Mouse (Mus musculus): ENCODE results near the gene Obscn. TPM values are rescaled to one million over a fixed set of nuclear protein-coding genes. Genes with fewer than 3 reads are reported as not detected.
A peak's percentile ranks its signal among the peaks of the same experiment; 100 is the strongest.

The Obscn gene
- polyA plus RNA-seq, 1 experiment from 2014 or later = 0.29 TPM

DNA sequence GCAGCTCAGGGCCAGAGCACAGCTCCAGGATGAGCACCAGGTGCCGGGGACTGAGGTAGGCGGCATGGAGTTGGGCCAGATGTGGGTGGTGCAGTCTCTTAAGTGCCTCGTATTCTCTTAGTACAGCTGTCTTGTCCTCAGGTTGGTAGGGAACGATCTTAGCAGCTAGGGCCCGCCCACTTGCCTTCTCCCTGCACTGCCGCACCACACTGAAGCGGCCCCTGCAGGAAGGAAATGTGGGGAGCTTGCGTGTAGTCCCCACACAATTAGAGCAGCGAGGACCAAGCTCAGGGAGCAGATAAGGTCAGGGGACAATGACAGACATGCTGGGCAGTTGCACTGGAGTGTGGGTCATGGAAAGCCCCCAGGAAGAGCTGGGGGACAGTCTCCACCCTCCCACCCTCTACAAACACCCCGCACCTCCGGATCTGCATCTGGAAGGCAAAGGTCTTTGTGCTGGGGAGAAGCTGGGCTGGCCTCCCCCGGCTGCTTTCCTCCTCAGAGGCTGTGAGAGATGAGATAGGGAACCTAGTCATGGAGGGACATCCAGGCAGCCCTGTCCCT, 140.3 kb downstream of the Obscn start:
- H3K4me3 ChIP-seq (ENCODE audit: low read depth, low read length) = no peak overlapping the region
- H3K27ac ChIP-seq (ENCODE audit: low read length) = no peak overlapping the region
- H3K9me3 ChIP-seq (replicated peaks; ENCODE audit: control insufficient read depth, low read length, poor library complexity, severe bottlenecking) = no peaks in the 10 kb centered on the region
- H3K4me1 ChIP-seq (ENCODE audit: control insufficient read depth, insufficient read depth, low read length) = no peaks in the 10 kb centered on the region
- ATAC-seq = no peak
- 52% methylated on average over 10 of the region's 12 CpGs for WGBS
- H3K27me3 ChIP-seq (ENCODE audit: control insufficient read depth, insufficient read depth, low read depth, low read length) = peaks cover 8% of the 10 kb centered on the region; the same call in 1 of the 2 replicates
- H3K9ac ChIP-seq (ENCODE audit: low read depth, low read length) = no peak overlapping the region
- peaks cover 1% of the 10 kb centered on the region; the same call in 1 of the 2 replicates for H3K36me3 ChIP-seq (ENCODE audit: control insufficient read depth, insufficient read depth, low read length)
- no peak overlapping the region for H3K4me2 ChIP-seq (ENCODE audit: low read length)

DNA sequence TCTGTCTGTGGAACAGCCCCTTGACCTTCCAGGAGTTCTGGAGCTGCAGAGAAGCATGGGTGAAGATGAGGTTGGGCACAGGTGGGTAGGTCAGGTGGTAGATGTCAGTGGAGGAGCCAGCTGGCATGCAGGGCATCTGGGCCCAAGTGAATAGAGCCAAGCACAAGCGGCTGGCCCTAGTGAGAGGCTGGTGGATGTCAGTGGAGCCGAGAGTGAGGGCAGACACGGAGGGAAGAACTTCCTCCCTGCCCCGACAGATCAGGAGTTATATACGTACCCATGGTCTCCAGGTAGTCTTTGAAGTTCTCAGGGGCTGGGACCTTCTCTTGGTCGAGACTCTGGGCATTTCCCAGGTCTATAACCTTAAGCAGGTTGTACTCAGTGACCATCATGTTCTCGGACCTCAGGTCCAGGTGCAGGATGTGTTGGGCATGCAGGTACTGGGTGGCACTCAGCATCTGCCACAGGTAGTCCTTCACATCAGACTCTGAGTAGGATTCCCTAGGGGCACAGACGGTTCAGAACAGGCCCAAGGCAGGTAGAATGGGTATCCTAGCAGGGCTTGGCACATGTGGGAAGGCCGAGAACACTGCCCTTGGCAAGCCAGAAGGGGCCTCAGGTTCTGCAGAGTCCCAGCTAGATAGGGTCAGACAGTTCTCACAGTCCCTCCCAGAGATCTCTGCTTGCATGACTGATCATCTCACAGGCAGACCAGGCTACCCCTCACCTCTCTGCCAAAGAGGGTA, 141.0 kb downstream of the Obscn start:
- H3K36me3 ChIP-seq (ENCODE audit: control insufficient read depth, insufficient read depth, low read length) = peaks cover 7% of the 10 kb centered on the region
- 80% methylated on average over 9 of the region's 9 CpGs for WGBS

GRCm38 (mm10) chr11:58994337-58994826, 141.8 kb downstream of the Obscn start:
- ATAC-seq = peak; percentile 69
- peaks cover 13% of the 10 kb centered on the region for H3K36me3 ChIP-seq (ENCODE audit: control insufficient read depth, insufficient read depth, low read length)
- H3K9ac ChIP-seq (ENCODE audit: low read depth, low read length) = peak overlapping the region; percentile 67
- no peaks in the 10 kb centered on the region for H3K9me3 ChIP-seq (replicated peaks; ENCODE audit: control insufficient read depth, low read length, poor library complexity, severe bottlenecking)
- H3K4me2 ChIP-seq (ENCODE audit: low read length) = peak overlapping the region; percentile 79
- no peak overlapping the region for H3K27ac ChIP-seq (ENCODE audit: low read length)
- peak overlapping the region; percentile 47 for H3K4me3 ChIP-seq (ENCODE audit: low read depth, low read length)
- H3K4me1 ChIP-seq (ENCODE audit: control insufficient read depth, insufficient read depth, low read length) = no peaks in the 10 kb centered on the region
- WGBS = 1% methylated on average over 32 of the region's 35 CpGs
- peaks cover 8% of the 10 kb centered on the region; the same call in 1 of the 2 replicates for H3K27me3 ChIP-seq (ENCODE audit: control insufficient read depth, insufficient read depth, low read depth, low read length)

More for the DNA sequence above, 141.0 kb downstream of the Obscn start:
- no peak for ATAC-seq
- H3K9me3 ChIP-seq (replicated peaks; ENCODE audit: control insufficient read depth, low read length, poor library complexity, severe bottlenecking) = no peaks in the 10 kb centered on the region
- H3K4me3 ChIP-seq (ENCODE audit: low read depth, low read length) = peak overlapping the region; percentile 47
- H3K27ac ChIP-seq (ENCODE audit: low read length) = no peak overlapping the region
- peaks cover 8% of the 10 kb centered on the region; the same call in 1 of the 2 replicates for H3K27me3 ChIP-seq (ENCODE audit: control insufficient read depth, insufficient read depth, low read depth, low read length)
- no peak overlapping the region for H3K9ac ChIP-seq (ENCODE audit: low read depth, low read length)
- no peaks in the 10 kb centered on the region for H3K4me1 ChIP-seq (ENCODE audit: control insufficient read depth, insufficient read depth, low read length)
- H3K4me2 ChIP-seq (ENCODE audit: low read length) = peak overlapping the region; percentile 79; the same call in 1 of the 2 replicates

- peaks cover 8% of the 10 kb centered on the region; the same call in 1 of the 2 replicates for H3K27me3 ChIP-seq (ENCODE audit: control insufficient read depth, insufficient read depth, low read depth, low read length)
- ATAC-seq = no peak
- WGBS = 78% methylated on average over 6 of the region's 6 CpGs
- H3K36me3 ChIP-seq (ENCODE audit: control insufficient read depth, insufficient read depth, low read length) = peaks cover 23% of the 10 kb centered on the region
- no peak overlapping the region for H3K4me2 ChIP-seq (ENCODE audit: low read length)
- H3K9ac ChIP-seq (ENCODE audit: low read depth, low read length) = no peak overlapping the region
- H3K27ac ChIP-seq (ENCODE audit: low read length) = no peak overlapping the region
- no peaks in the 10 kb centered on the region for H3K4me1 ChIP-seq (ENCODE audit: control insufficient read depth, insufficient read depth, low read length)
- no peaks in the 10 kb centered on the region for H3K9me3 ChIP-seq (replicated peaks; ENCODE audit: control insufficient read depth, low read length, poor library complexity, severe bottlenecking)
- H3K4me3 ChIP-seq (ENCODE audit: low read depth, low read length) = no peak overlapping the region
These were observed 143.0 kb downstream of the Obscn start for GRCm38 (mm10) chr11:58993091-58993670.

GRCm38 (mm10) chr11:58991911-58992310, 144.3 kb downstream of the Obscn start:
- Histone ChIP-seq H3K9me3 (replicated peaks; ENCODE audit: control insufficient read depth, low read length, poor library complexity, severe bottlenecking) (no peaks in the 10 kb centered on the region), H3K27me3 (ENCODE audit: control insufficient read depth, insufficient read depth, low read depth, low read length) (peaks cover 8% of the 10 kb centered on the region; the same call in 1 of the 2 replicates), H3K27ac (ENCODE audit: low read length) (no peak overlapping the region), H3K9ac (ENCODE audit: low read depth, low read length) (no peak overlapping the region), H3K4me1 (ENCODE audit: control insufficient read depth, insufficient read depth, low read length) (no peaks in the 10 kb centered on the region), H3K36me3 (ENCODE audit: control insufficient read depth, insufficient read depth, low read length) (peaks cover 27% of the 10 kb centered on the region), H3K4me3 (ENCODE audit: low read depth, low read length) (no peak overlapping the region), H3K4me2 (ENCODE audit: low read length) (no peak overlapping the region)
- no peak for ATAC-seq
- 82% methylated on average over 3 of the region's 3 CpGs for WGBS

- no peak overlapping the region for H3K4me3 ChIP-seq (ENCODE audit: low read depth, low read length)
- H3K36me3 ChIP-seq (ENCODE audit: control insufficient read depth, insufficient read depth, low read length) = peaks cover 35% of the 10 kb centered on the region
- H3K27ac ChIP-seq (ENCODE audit: low read length) = no peak overlapping the region
- no peaks in the 10 kb centered on the region for H3K4me1 ChIP-seq (ENCODE audit: control insufficient read depth, insufficient read depth, low read length)
- no peak overlapping the region for H3K4me2 ChIP-seq (ENCODE audit: low read length)
- no peak for ATAC-seq
- peaks cover 8% of the 10 kb centered on the region; the same call in 1 of the 2 replicates for H3K27me3 ChIP-seq (ENCODE audit: control insufficient read depth, insufficient read depth, low read depth, low read length)
- H3K9me3 ChIP-seq (replicated peaks; ENCODE audit: control insufficient read depth, low read length, poor library complexity, severe bottlenecking) = no peaks in the 10 kb centered on the region
- WGBS = 83% methylated on average over 9 of the region's 9 CpGs
- no peak overlapping the region for H3K9ac ChIP-seq (ENCODE audit: low read depth, low read length)
These were observed 145.4 kb downstream of the Obscn start for GRCm38 (mm10) chr11:58990794-58991193.

DNA sequence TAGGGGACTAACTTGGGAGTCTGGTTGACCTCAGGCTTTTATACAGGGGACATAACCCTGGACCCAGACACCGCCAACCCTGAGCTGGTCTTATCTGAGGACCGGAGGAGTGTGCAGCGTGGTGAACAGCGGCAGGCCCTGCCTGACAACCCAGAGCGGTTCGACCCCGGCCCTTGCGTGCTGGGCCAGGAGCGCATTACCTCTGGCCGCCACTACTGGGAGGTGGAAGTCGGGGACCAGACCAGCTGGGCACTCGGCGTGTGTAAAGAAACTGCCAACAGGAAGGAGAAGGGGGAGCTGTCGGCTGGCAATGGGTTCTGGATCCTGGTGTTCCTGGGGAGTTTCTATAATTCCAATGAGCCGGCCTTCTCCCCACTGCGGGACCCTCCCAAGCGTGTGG, 146.1 kb downstream of the Obscn start:
- peaks cover 40% of the 10 kb centered on the region for H3K36me3 ChIP-seq (ENCODE audit: control insufficient read depth, insufficient read depth, low read length)
- no peaks in the 10 kb centered on the region for H3K4me1 ChIP-seq (ENCODE audit: control insufficient read depth, insufficient read depth, low read length)
- H3K9ac ChIP-seq (ENCODE audit: low read depth, low read length) = no peak overlapping the region
- H3K4me3 ChIP-seq (ENCODE audit: low read depth, low read length) = no peak overlapping the region
- whole genome bisulfite sequencing = 93% methylated on average over 17 of the region's 17 CpGs
- peaks cover 1% of the 10 kb centered on the region; the same call in 1 of the 2 replicates for H3K27me3 ChIP-seq (ENCODE audit: control insufficient read depth, insufficient read depth, low read depth, low read length)
- H3K9me3 ChIP-seq (replicated peaks; ENCODE audit: control insufficient read depth, low read length, poor library complexity, severe bottlenecking) = no peaks in the 10 kb centered on the region
- no peak for ATAC-seq
- H3K27ac ChIP-seq (ENCODE audit: low read length) = no peak overlapping the region
- H3K4me2 ChIP-seq (ENCODE audit: low read length) = no peak overlapping the region

- no peaks in the 10 kb centered on the region for H3K4me1 ChIP-seq (ENCODE audit: control insufficient read depth, insufficient read depth, low read length)
- ATAC-seq = no peak
- peaks cover 45% of the 10 kb centered on the region for H3K36me3 ChIP-seq (ENCODE audit: control insufficient read depth, insufficient read depth, low read length)
- H3K27me3 ChIP-seq (ENCODE audit: control insufficient read depth, insufficient read depth, low read depth, low read length) = no peaks in the 10 kb centered on the region
- H3K4me2 ChIP-seq (ENCODE audit: low read length) = no peak overlapping the region
- no peak overlapping the region for H3K9ac ChIP-seq (ENCODE audit: low read depth, low read length)
- H3K9me3 ChIP-seq (replicated peaks; ENCODE audit: control insufficient read depth, low read length, poor library complexity, severe bottlenecking) = no peaks in the 10 kb centered on the region
- no peak overlapping the region for H3K27ac ChIP-seq (ENCODE audit: low read length)
- WGBS = 97% methylated on average over 4 of the region's 4 CpGs
- H3K4me3 ChIP-seq (ENCODE audit: low read depth, low read length) = no peak overlapping the region
These were observed 147.0 kb downstream of the Obscn start for GRCm38 (mm10) chr11:58989166-58989565.

All from midbrain, embryonic 16.5 days (tissue).